Comparison of ENCODE assay signal across 8 mouse cellular contexts in the genomic region with DNA sequence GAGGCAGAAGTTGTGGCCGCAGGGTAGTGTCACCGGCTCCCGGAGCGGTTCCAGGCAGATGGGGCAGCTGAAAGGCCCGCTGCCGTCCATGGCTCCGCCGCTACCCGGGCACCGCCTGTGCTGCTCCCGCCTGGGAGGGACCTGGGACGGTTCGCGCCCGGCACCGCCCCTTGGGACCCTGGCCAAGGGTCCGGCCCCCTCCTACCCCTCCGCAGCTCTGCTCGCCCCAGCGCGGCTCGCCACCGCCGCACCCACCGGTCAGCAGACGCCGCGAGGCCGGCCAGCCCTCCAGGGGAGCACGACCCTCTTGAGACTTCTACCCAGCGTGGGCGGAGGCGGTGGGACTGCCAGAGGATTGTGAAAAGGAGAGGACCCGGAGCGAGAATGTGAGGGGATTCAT. TPM values are rescaled to one million over a fixed set of nuclear protein-coding genes. Genes with fewer than 3 reads are reported as not detected.
DNase-seq lines count a peak whose midpoint lies in the region; ATAC-seq and TF ChIP-seq lines count a peak whose summit lies in the region.

No protein-coding gene starts in this region.

- WGBS in hindbrain, embryonic 12.5 days: 3% methylated on average over 35 of the region's 35 CpGs
- WGBS in limb, embryonic 15.5 days: 2% methylated on average over 35 of the region's 35 CpGs
- 2% methylated on average over 31 of the region's 35 CpGs for WGBS in midbrain, embryonic 16.5 days
- WGBS in cerebellum, adult 2 months: 2% methylated on average over 35 of the region's 35 CpGs

- H3K4me2 ChIP-seq in hindbrain, embryonic 12.5 days (replicated peaks): peak overlapping the region; percentile 50
- H3K4me2 ChIP-seq in limb, embryonic 15.5 days: peak overlapping the region; percentile 81
- peak overlapping the region; percentile 61 for H3K4me2 ChIP-seq in midbrain, embryonic 16.5 days (ENCODE audit: low read length)

- no peak for ATAC-seq in megakaryocyte, adult 5-6 weeks (ENCODE audit: poor library complexity, severe bottlenecking)
- no peak for ATAC-seq in hindbrain, embryonic 12.5 days (ENCODE audit: low FRiP score)
- ATAC-seq in limb, embryonic 15.5 days (ENCODE audit: insufficient number of reproducible peaks, low FRiP score, low TSS enrichment, low read depth): peak; percentile 76
- peak; percentile 66; the same call in 1 of the 2 replicates for ATAC-seq in midbrain, embryonic 16.5 days

- H3K27me3 ChIP-seq in megakaryocyte, embryonic 14.5 days (replicated peaks): peaks cover 21% of the 10 kb centered on the region
- peaks cover 81% of the 10 kb centered on the region for H3K27me3 ChIP-seq in hindbrain, embryonic 12.5 days
- peaks cover 59% of the 10 kb centered on the region for H3K27me3 ChIP-seq in limb, embryonic 15.5 days
- H3K27me3 ChIP-seq in midbrain, embryonic 16.5 days (ENCODE audit: control insufficient read depth, insufficient read depth, low read depth, low read length): peaks cover 53% of the 10 kb centered on the region
- peaks cover 6% of the 10 kb centered on the region; the same call in 1 of the 2 replicates for H3K27me3 ChIP-seq in cerebellum, adult 2 months (ENCODE audit: control insufficient read depth, insufficient read depth, low read length)

- peaks cover 48% of the 10 kb centered on the region for H3K36me3 ChIP-seq in megakaryocyte, embryonic 14.5 days (replicated peaks; ENCODE audit: low read length)
- H3K36me3 ChIP-seq in hindbrain, embryonic 12.5 days: no peaks in the 10 kb centered on the region
- peaks cover 5% of the 10 kb centered on the region; the same call in 1 of the 2 replicates for H3K36me3 ChIP-seq in limb, embryonic 15.5 days
- H3K36me3 ChIP-seq in midbrain, embryonic 16.5 days (ENCODE audit: control insufficient read depth, insufficient read depth, low read length): no peaks in the 10 kb centered on the region

- intact Hi-C loops in left cerebral cortex, postnatal 14 days (cut with DNase I): no loop called here

- no peaks in the 10 kb centered on the region for H3K9me3 ChIP-seq in megakaryocyte, embryonic 14.5 days
- no peaks in the 10 kb centered on the region for H3K9me3 ChIP-seq in hindbrain, embryonic 12.5 days (replicated peaks)
- no peaks in the 10 kb centered on the region for H3K9me3 ChIP-seq in limb, embryonic 15.5 days
- H3K9me3 ChIP-seq in midbrain, embryonic 16.5 days (replicated peaks; ENCODE audit: control insufficient read depth, low read length, poor library complexity, severe bottlenecking): no peaks in the 10 kb centered on the region

- peak; percentile 84 for DNase-seq in gastrocnemius, adult 18-20 months (ENCODE audit: low spot score)
- DNase-seq in cerebellum, adult 2 months: no peak
- no peak for DNase-seq in left cerebral cortex, postnatal 14 days (ENCODE audit: low spot score in 2 of 2)

- H3K27ac ChIP-seq in hindbrain, embryonic 12.5 days: no peak overlapping the region
- H3K27ac ChIP-seq in limb, embryonic 15.5 days: peak overlapping the region; percentile 80
- no peak overlapping the region for H3K27ac ChIP-seq in midbrain, embryonic 16.5 days (ENCODE audit: low read length)
- H3K27ac ChIP-seq in cerebellum, adult 2 months (ENCODE audit: insufficient read depth, low read length): no peak overlapping the region

- TF ChIP-seq POLR2A in cerebellum, adult 2 months (IDR thresholded peaks at IDR 0.05; ENCODE audit: borderline replicate concordance, insufficient read depth, low read length): no peak

- H3K4me1 ChIP-seq in megakaryocyte, embryonic 14.5 days: peaks cover 83% of the 10 kb centered on the region
- peaks cover 32% of the 10 kb centered on the region for H3K4me1 ChIP-seq in hindbrain, embryonic 12.5 days
- H3K4me1 ChIP-seq in limb, embryonic 15.5 days: peaks cover 53% of the 10 kb centered on the region
- peaks cover 10% of the 10 kb centered on the region; the same call in 1 of the 2 replicates for H3K4me1 ChIP-seq in midbrain, embryonic 16.5 days (ENCODE audit: control insufficient read depth, insufficient read depth, low read length)
- H3K4me1 ChIP-seq in cerebellum, adult 2 months (ENCODE audit: control insufficient read depth, insufficient read depth, low read length): peaks cover 17% of the 10 kb centered on the region

- H3K4me3 ChIP-seq in megakaryocyte, embryonic 14.5 days (replicated peaks): peak overlapping the region; percentile 95
- peak overlapping the region; percentile 33 for H3K4me3 ChIP-seq in hindbrain, embryonic 12.5 days
- H3K4me3 ChIP-seq in limb, embryonic 15.5 days: peak overlapping the region; percentile 58
- H3K4me3 ChIP-seq in midbrain, embryonic 16.5 days (ENCODE audit: low read depth, low read length): peak overlapping the region; percentile 39
- no peak overlapping the region for H3K4me3 ChIP-seq in cerebellum, adult 2 months (replicated peaks; ENCODE audit: insufficient read depth, low read depth, low read length)

- H3K9ac ChIP-seq in hindbrain, embryonic 12.5 days: peak overlapping the region; percentile 24; the same call in 1 of the 2 replicates
- H3K9ac ChIP-seq in limb, embryonic 15.5 days: peak overlapping the region; percentile 63
- H3K9ac ChIP-seq in midbrain, embryonic 16.5 days (ENCODE audit: low read depth, low read length): peak overlapping the region; percentile 52

- TF ChIP-seq CTCF in cerebellum, adult 2 months (IDR thresholded peaks at IDR 0.05; ENCODE audit: borderline replicate concordance, insufficient read depth, low read depth, low read length): no peak

RNA-seq across cellular contexts. Expression of a gene that starts 16.9 kb away (rescaled TPM):
- polyA plus RNA-seq in megakaryocyte, embryonic 14.5 days (2012; ENCODE audit: insufficient read depth, low replicate concordance): 6.9 and 23.5 TPM in 2 replicates
- total RNA-seq in megakaryocyte, adult 5-6 weeks (2015): 0.47 TPM in 1 of 2 replicates, not detected in the other
- 0.07 TPM in 1 of 2 replicates, not detected in the other for total RNA-seq in megakaryocyte, adult 5-6 weeks (2017)
- total RNA-seq in gastrocnemius, adult 18-20 months (2021): 1 to 10 TPM; 8.1 to 9.6 TPM
- 4.4 and 5.3 TPM in 2 replicates for polyA plus RNA-seq in hindbrain, embryonic 12.5 days (2016; fragmentation: Nextera tagmentation; extraction: Ambion mirVana)
- 31.2 and 42.4 TPM in 2 replicates for polyA plus RNA-seq in limb, embryonic 15.5 days (2015; fragmentation: Nextera tagmentation; extraction: Ambion mirVana)
- polyA plus RNA-seq in midbrain, embryonic 16.5 days (2015; fragmentation: Nextera tagmentation; extraction: Ambion mirVana): 9.5 and 12.7 TPM in 2 replicates
- polyA plus RNA-seq in cerebellum, adult 2 months (2012; rRNA removed): 4.1 TPM in 2 replicates
- total RNA-seq in left cerebral cortex, postnatal 14 days (2021): 1 to 10 TPM; 8.7 to 9.0 TPM

RNA-seq across cellular contexts. Expression of a gene that starts 20.8 kb away (rescaled TPM):
- polyA plus RNA-seq in megakaryocyte, embryonic 14.5 days (2012; ENCODE audit: insufficient read depth, low replicate concordance): 3.0 and 9.5 TPM in 2 replicates
- total RNA-seq in megakaryocyte, adult 5-6 weeks (2015): 15.8 and 15.9 TPM in 2 replicates
- 7.9 and 10.7 TPM in 2 replicates for total RNA-seq in megakaryocyte, adult 5-6 weeks (2017)
- 1 to 10 TPM; 4.2 to 4.6 TPM for total RNA-seq in gastrocnemius, adult 18-20 months (2021)
- polyA plus RNA-seq in hindbrain, embryonic 12.5 days (2016; fragmentation: Nextera tagmentation; extraction: Ambion mirVana): 2.2 and 2.3 TPM in 2 replicates
- polyA plus RNA-seq in limb, embryonic 15.5 days (2015; fragmentation: Nextera tagmentation; extraction: Ambion mirVana): 4.1 and 4.5 TPM in 2 replicates
- polyA plus RNA-seq in midbrain, embryonic 16.5 days (2015; fragmentation: Nextera tagmentation; extraction: Ambion mirVana): 2.2 and 2.3 TPM in 2 replicates
- 7.9 and 9.3 TPM in 2 replicates for polyA plus RNA-seq in cerebellum, adult 2 months (2012; rRNA removed)
- 1 to 10 TPM; 5.4 to 7.0 TPM for total RNA-seq in left cerebral cortex, postnatal 14 days (2021)

RNA-seq across cellular contexts. Expression of a gene that starts 23.3 kb away (rescaled TPM):
- polyA plus RNA-seq in megakaryocyte, embryonic 14.5 days (2012; ENCODE audit: insufficient read depth, low replicate concordance): 842 and 1,717 TPM in 2 replicates
- total RNA-seq in megakaryocyte, adult 5-6 weeks (2015): 89.9 and 100 TPM in 2 replicates
- 39.5 and 49.8 TPM in 2 replicates for total RNA-seq in megakaryocyte, adult 5-6 weeks (2017)
- 10 to 100 TPM; 91.4 to 92.8 TPM for total RNA-seq in gastrocnemius, adult 18-20 months (2021)
- 90.7 and 97.7 TPM in 2 replicates for polyA plus RNA-seq in hindbrain, embryonic 12.5 days (2016; fragmentation: Nextera tagmentation; extraction: Ambion mirVana)
- 61.6 and 75.5 TPM in 2 replicates for polyA plus RNA-seq in limb, embryonic 15.5 days (2015; fragmentation: Nextera tagmentation; extraction: Ambion mirVana)
- polyA plus RNA-seq in midbrain, embryonic 16.5 days (2015; fragmentation: Nextera tagmentation; extraction: Ambion mirVana): 159 and 206 TPM in 2 replicates
- 509 and 539 TPM in 2 replicates for polyA plus RNA-seq in cerebellum, adult 2 months (2012; rRNA removed)
- 100 to 1,000 TPM; 278 to 292 TPM for total RNA-seq in left cerebral cortex, postnatal 14 days (2021)

RNA-seq across cellular contexts. Expression of a gene that starts 28.5 kb away (rescaled TPM):
- polyA plus RNA-seq in megakaryocyte, embryonic 14.5 days (2012; ENCODE audit: insufficient read depth, low replicate concordance): 25.4 and 80.4 TPM in 2 replicates
- 14.6 and 17.3 TPM in 2 replicates for total RNA-seq in megakaryocyte, adult 5-6 weeks (2015)
- total RNA-seq in megakaryocyte, adult 5-6 weeks (2017): 6.9 and 10.0 TPM in 2 replicates
- total RNA-seq in gastrocnemius, adult 18-20 months (2021): 10 to 100 TPM; 48.4 to 52.9 TPM
- polyA plus RNA-seq in hindbrain, embryonic 12.5 days (2016; fragmentation: Nextera tagmentation; extraction: Ambion mirVana): 72.7 and 77.8 TPM in 2 replicates
- 83.9 and 85.5 TPM in 2 replicates for polyA plus RNA-seq in limb, embryonic 15.5 days (2015; fragmentation: Nextera tagmentation; extraction: Ambion mirVana)
- polyA plus RNA-seq in midbrain, embryonic 16.5 days (2015; fragmentation: Nextera tagmentation; extraction: Ambion mirVana): 80.3 and 84.6 TPM in 2 replicates
- polyA plus RNA-seq in cerebellum, adult 2 months (2012; rRNA removed): 61.9 and 66.2 TPM in 2 replicates
- total RNA-seq in left cerebral cortex, postnatal 14 days (2021): 10 to 100 TPM; 51.1 to 56.1 TPM

RNA-seq across cellular contexts. Expression of a gene that starts 32.4 kb away (rescaled TPM):
- 221 and 384 TPM in 2 replicates for polyA plus RNA-seq in megakaryocyte, embryonic 14.5 days (2012; ENCODE audit: insufficient read depth, low replicate concordance)
- total RNA-seq in megakaryocyte, adult 5-6 weeks (2015): 16.5 and 18.2 TPM in 2 replicates
- 26.7 and 27.7 TPM in 2 replicates for total RNA-seq in megakaryocyte, adult 5-6 weeks (2017)
- under 1 TPM; 0.23 to 0.88 TPM for total RNA-seq in gastrocnemius, adult 18-20 months (2021)
- 1.6 and 1.7 TPM in 2 replicates for polyA plus RNA-seq in hindbrain, embryonic 12.5 days (2016; fragmentation: Nextera tagmentation; extraction: Ambion mirVana)
- 6.5 and 8.8 TPM in 2 replicates for polyA plus RNA-seq in limb, embryonic 15.5 days (2015; fragmentation: Nextera tagmentation; extraction: Ambion mirVana)
- polyA plus RNA-seq in midbrain, embryonic 16.5 days (2015; fragmentation: Nextera tagmentation; extraction: Ambion mirVana): 0.78 and 0.93 TPM in 2 replicates
- 3.8 and 5.7 TPM in 2 replicates for polyA plus RNA-seq in cerebellum, adult 2 months (2012; rRNA removed)
- under 1 TPM; 0.46 to 0.55 TPM for total RNA-seq in left cerebral cortex, postnatal 14 days (2021)

Comparison
In these comparisons a context has a peak if more than half of its experiments do, and no peak if none do; other contexts are left out.
1. ATAC-seq: peak in limb, embryonic 15.5 days (single experiment) and midbrain, embryonic 16.5 days (single experiment); none in megakaryocyte, adult 5-6 weeks (single experiment) and hindbrain, embryonic 12.5 days (single experiment).
2. Peak in every context shown above with its lines, with median percentiles within 50 percentile points of each other: H3K4me2 ChIP-seq and H3K9ac ChIP-seq.